Mouse (Mus musculus) midbrain, postnatal 0 days (tissue): ENCODE data around the gene Mup4. TPM values are rescaled to one million over a fixed set of nuclear protein-coding genes. Genes with fewer than 3 reads are reported as not detected.

Experiments used
- ATAC-seq: fragments of 200-750 bp; cut with Nextera tagmentation; 2 replicates; pipeline ENCODE4 v1.8.0; 2017; ENCODE audit warnings: moderate number of reproducible peaks, mild to moderate bottlenecking, moderate TSS enrichment, moderate library complexity; ENCODE audit not compliant: low FRiP score
- DNase-seq: peaks from one replicate; pipeline ENCODE4 v3.0.0-alpha.2; 2015; ENCODE audit warnings: low spot score
- H3K27ac ChIP-seq: fragments of 300-500 bp; sonication (generic); 2 replicates; pipeline ENCODE4 v1.5.1; 2014; ENCODE audit warnings: low read depth, mild to moderate bottlenecking, low read length, mixed read lengths
- H3K27me3 ChIP-seq: fragments of 300-500 bp; sonication (generic); 2 replicates; pipeline ENCODE4 v1.6.1; 2014; ENCODE audit warnings: low read length, control low read depth, mixed read lengths; ENCODE audit not compliant: insufficient read depth
- H3K36me3 ChIP-seq: fragments of 300-500 bp; sonication (generic); 2 replicates; pipeline ENCODE4 v1.6.1; 2014; ENCODE audit warnings: low read length, control low read depth, mixed read lengths; ENCODE audit not compliant: insufficient read depth
- H3K4me1 ChIP-seq: fragments of 300-500 bp; sonication (generic); 2 replicates; pipeline ENCODE4 v1.6.1; 2014; ENCODE audit warnings: mild to moderate bottlenecking, control low read depth, antibody characterized with exemption, low read length, mixed read lengths; ENCODE audit not compliant: insufficient read depth
- H3K4me2 ChIP-seq: fragments of 300-500 bp; sonication (generic); 2 replicates; pipeline ENCODE4 v1.6.1; 2014; ENCODE audit warnings: low read depth, mild to moderate bottlenecking, low read length, mixed read lengths; ENCODE audit not compliant: poor library complexity, severe bottlenecking
- H3K4me3 ChIP-seq: fragments of 300-500 bp; sonication (generic); 2 replicates; pipeline ENCODE4 v1.5.1; 2014; ENCODE audit warnings: low read depth, mild to moderate bottlenecking, low read length, moderate library complexity
- H3K9ac ChIP-seq: fragments of 300-500 bp; sonication (generic); replicated peaks from 2 replicates; pipeline ENCODE4 v1.6.1; 2014; ENCODE audit warnings: mild to moderate bottlenecking, low read length, moderate library complexity, mixed read lengths; ENCODE audit not compliant: poor library complexity, severe bottlenecking
- H3K9me3 ChIP-seq: fragments of 300-500 bp; sonication (generic); 2 replicates; pipeline ENCODE4 v1.6.1; 2016; ENCODE audit warnings: low read length, control low read depth
- CTCF ChIP-seq: IDR thresholded peaks from 2 replicates; pipeline ENCODE4 v1.5.1; 2016; ENCODE audit warnings: antibody characterized with exemption, mild to moderate bottlenecking
- WGBS: fragments of 180-500 bp; shearing (Covaris S2); extraction: QIAGEN DNeasy Blood & Tissue Kit; methylation state at CpG from one replicate; pipeline ENCODE4 v1.1.7; 2014; 5-methylcytosine and 5-hydroxymethylcytosine counted together
- polyA plus RNA-seq: library from polyadenylated mRNA; unstranded; fragments of >200 nt; fragmentation: Nextera tagmentation; extraction: Ambion mirVana; gene quantifications from 2 replicates; pipeline ENCODE4 v1.2.1, GENCODE M21; 2015
- total RNA-seq: library from RNA; depleted of rRNA; stranded (reverse); fragments of >200 nt; gene quantifications from 2 replicates; pipeline ENCODE4 v1.2.3, GENCODE M21; 2014; rRNA removed

The Mup4 gene
- total and polyA plus RNA-seq, 2 experiments from 2014 or later: not detected

DNA sequence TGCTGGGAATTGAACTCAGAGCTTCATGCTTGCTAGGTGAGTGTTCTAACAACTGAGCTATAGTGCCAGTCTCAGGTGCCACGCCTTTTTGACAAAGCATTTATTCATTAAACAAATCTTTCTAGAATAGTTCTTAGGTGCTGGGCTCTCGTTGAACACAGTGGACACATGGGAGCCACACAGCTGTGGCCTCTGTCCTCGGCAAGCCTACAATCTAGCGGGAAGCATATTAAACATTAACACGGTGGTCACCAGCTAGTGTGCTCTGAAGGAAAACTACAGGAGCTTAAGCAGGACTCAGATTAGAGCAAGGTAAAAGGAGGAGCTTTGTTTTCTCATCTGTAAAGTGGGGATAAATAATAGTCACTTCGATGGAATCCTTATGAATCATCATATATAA lies 53.4 kb downstream of the Mup4 start:
- Histone ChIP-seq H3K9ac (no peak overlapping the region), H3K4me2 (no peak overlapping the region), H3K36me3 (no peaks in the 10 kb centered on the region), H3K27ac (no peak overlapping the region), H3K9me3 (no peaks in the 10 kb centered on the region), H3K4me3 (no peak overlapping the region), H3K4me1 (no peaks in the 10 kb centered on the region), H3K27me3 (no peaks in the 10 kb centered on the region)
- WGBS: 86% methylated on average over 6 of the region's 6 CpGs
- DNase-seq (no peak), ATAC-seq (no peak)
- no peak for TF ChIP-seq CTCF

Other genes with a start within 250 kb of the Mup4 start
- gene Inip, start 159.1 kb downstream of the Mup4 start, total RNA-seq: 20.8 and 26.8 TPM in 2 replicates
- gene Inip, start 159.1 kb downstream of the Mup4 start, polyA plus RNA-seq: 33.0 and 35.8 TPM in 2 replicates
- gene Snx30, start 154.9 kb downstream of the Mup4 start, total RNA-seq: 37.8 and 39.6 TPM in 2 replicates
- 18.1 and 21.7 TPM in 2 replicates for gene Snx30, start 154.9 kb downstream of the Mup4 start, polyA plus RNA-seq
- 0.16 TPM in 1 of 2 replicates, not detected in the other for gene Slc46a2, start 45.7 kb downstream of the Mup4 start, total RNA-seq
- 0.05 and 0.11 TPM in 2 replicates for gene Slc46a2, start 45.7 kb downstream of the Mup4 start, polyA plus RNA-seq
- not detected in 2 replicates for gene Mup6, start 3.6 kb upstream of the Mup4 start, total RNA-seq
- gene Mup6, start 3.6 kb upstream of the Mup4 start, polyA plus RNA-seq: 0.35 TPM in 1 of 2 replicates, not detected in the other
- not detected in 2 replicates for gene Mup7, start 109.8 kb upstream of the Mup4 start, total RNA-seq
- not detected in 2 replicates for gene Mup7, start 109.8 kb upstream of the Mup4 start, polyA plus RNA-seq
- gene Mup2, start 193.6 kb upstream of the Mup4 start, total RNA-seq: not detected in 2 replicates
- not detected in 2 replicates for gene Mup2, start 193.6 kb upstream of the Mup4 start, polyA plus RNA-seq